ENCODE assay signal across 12 mouse cellular contexts in genomic region chr16:85132182-85132581, GRCm38 (mm10). TPM values are rescaled to one million over a fixed set of nuclear protein-coding genes. Genes with fewer than 3 reads are reported as not detected.
DNase-seq lines count a peak whose midpoint lies in the region; ATAC-seq lines count a peak whose summit lies in the region.
"Had no signal": no experiment of that assay in that cellular context is flagged by ENCODE, and none has a peak within 500 bp of the region (broad histone marks: within the 10 kb centered on the region; RNA-seq: fewer than 3 reads in every experiment).

No protein-coding gene starts in this region.

- H3K4me1 ChIP-seq in kidney, embryonic 15.5 days: peaks cover 64% of the 10 kb centered on the region
- peaks cover 50% of the 10 kb centered on the region for H3K4me1 ChIP-seq in heart, embryonic 15.5 days (replicated peaks)
- peaks cover 38% of the 10 kb centered on the region for H3K4me1 ChIP-seq in intestine, embryonic 16.5 days (ENCODE audit: control insufficient read depth, insufficient read depth, low read length)
- peaks cover 10% of the 10 kb centered on the region; the same call in 1 of the 2 replicates for H3K4me1 ChIP-seq in midbrain, embryonic 16.5 days (ENCODE audit: control insufficient read depth, insufficient read depth, low read length)

- no peak overlapping the region for H3K9ac ChIP-seq in kidney, embryonic 15.5 days
- H3K9ac ChIP-seq in heart, embryonic 15.5 days: no peak overlapping the region
- H3K9ac ChIP-seq in intestine, embryonic 16.5 days (ENCODE audit: low read depth, low read length): 0 out of 2 replicates have a peak overlapping the region, but pooled peaks have one; percentile 14
- no peak overlapping the region for H3K9ac ChIP-seq in midbrain, embryonic 16.5 days (ENCODE audit: low read depth, low read length)
- H3K9ac ChIP-seq: hindbrain, embryonic 12.5 days; limb, embryonic 15.5 days had no signal

- H3K9me3 ChIP-seq in kidney, embryonic 15.5 days (replicated peaks): no peaks in the 10 kb centered on the region
- H3K9me3 ChIP-seq in heart, embryonic 15.5 days (replicated peaks): no peaks in the 10 kb centered on the region
- no peaks in the 10 kb centered on the region for H3K9me3 ChIP-seq in intestine, embryonic 16.5 days (ENCODE audit: control insufficient read depth, low read length)
- no peaks in the 10 kb centered on the region for H3K9me3 ChIP-seq in midbrain, embryonic 16.5 days (replicated peaks; ENCODE audit: control insufficient read depth, low read length, poor library complexity, severe bottlenecking)
- H3K9me3 ChIP-seq: hindbrain, embryonic 12.5 days; limb, embryonic 15.5 days had no signal

- no peak overlapping the region for H3K4me2 ChIP-seq in kidney, embryonic 15.5 days
- H3K4me2 ChIP-seq in heart, embryonic 15.5 days: no peak overlapping the region
- no peak overlapping the region for H3K4me2 ChIP-seq in intestine, embryonic 16.5 days (ENCODE audit: low read depth, low read length)
- H3K4me2 ChIP-seq in midbrain, embryonic 16.5 days (ENCODE audit: low read length): no peak overlapping the region
- H3K4me2 ChIP-seq: hindbrain, embryonic 12.5 days; limb, embryonic 15.5 days had no signal

- peak overlapping the region; percentile 90 for H3K27ac ChIP-seq in kidney, embryonic 15.5 days
- peak overlapping the region; percentile 83 for H3K27ac ChIP-seq in heart, embryonic 15.5 days
- H3K27ac ChIP-seq in intestine, embryonic 16.5 days (ENCODE audit: low read length): peak overlapping the region; percentile 79
- no peak overlapping the region for H3K27ac ChIP-seq in midbrain, embryonic 16.5 days (ENCODE audit: low read length)
- H3K27ac ChIP-seq: hindbrain, embryonic 12.5 days; limb, embryonic 15.5 days had no signal

- DNase-seq in kidney, adult 11 months: no peak
- no peak for DNase-seq in frontal cortex, postnatal 36 days (ENCODE audit: low spot score in 2 of 2)
- DNase-seq: adrenal gland, postnatal 10 days; layer of hippocampus, postnatal 36 days; midbrain, embryonic 14.5 days had no signal

- 86% methylated on average over 5 of the region's 5 CpGs for WGBS in kidney, embryonic 15.5 days
- WGBS in heart, embryonic 15.5 days: 76% methylated on average over 5 of the region's 5 CpGs
- WGBS in intestine, embryonic 16.5 days: 66% methylated on average over 5 of the region's 5 CpGs
- 93% methylated on average over 5 of the region's 5 CpGs for WGBS in midbrain, embryonic 16.5 days

- H3K36me3 ChIP-seq in kidney, embryonic 15.5 days: peaks cover 4% of the 10 kb centered on the region; the same call in 1 of the 2 replicates
- H3K36me3 ChIP-seq in heart, embryonic 15.5 days: no peaks in the 10 kb centered on the region
- H3K36me3 ChIP-seq in intestine, embryonic 16.5 days (ENCODE audit: control insufficient read depth, insufficient read depth, low read length): no peaks in the 10 kb centered on the region
- H3K36me3 ChIP-seq in midbrain, embryonic 16.5 days (ENCODE audit: control insufficient read depth, insufficient read depth, low read length): no peaks in the 10 kb centered on the region
- H3K36me3 ChIP-seq: hindbrain, embryonic 12.5 days; limb, embryonic 15.5 days had no signal

- no peak overlapping the region for H3K4me3 ChIP-seq in kidney, embryonic 15.5 days (replicated peaks)
- H3K4me3 ChIP-seq in heart, embryonic 15.5 days: no peak overlapping the region
- H3K4me3 ChIP-seq in intestine, embryonic 16.5 days (ENCODE audit: low read length): no peak overlapping the region
- no peak overlapping the region for H3K4me3 ChIP-seq in midbrain, embryonic 16.5 days (ENCODE audit: low read depth, low read length)
- H3K4me3 ChIP-seq: hindbrain, embryonic 12.5 days; limb, embryonic 15.5 days had no signal

- no peak for ATAC-seq in kidney, embryonic 15.5 days (replicated peaks; ENCODE audit: low FRiP score)
- no peak for ATAC-seq in heart, embryonic 15.5 days (replicated peaks; ENCODE audit: insufficient number of reproducible peaks, insufficient read depth, low FRiP score, low read depth)
- peak; percentile 14; the same call in 1 of the 2 replicates for ATAC-seq in intestine, embryonic 16.5 days
- ATAC-seq in neutrophil, adult 5-6 weeks (ENCODE audit: extremely low read depth, insufficient number of reproducible peaks, low FRiP score, poor library complexity, severe bottlenecking): peak; percentile 97
- ATAC-seq in midbrain, embryonic 16.5 days: no peak

- H3K27me3 ChIP-seq in kidney, embryonic 15.5 days: no peaks in the 10 kb centered on the region
- no peaks in the 10 kb centered on the region for H3K27me3 ChIP-seq in heart, embryonic 15.5 days
- no peaks in the 10 kb centered on the region for H3K27me3 ChIP-seq in intestine, embryonic 16.5 days (replicated peaks; ENCODE audit: control insufficient read depth, insufficient read depth, low read length)
- no peaks in the 10 kb centered on the region for H3K27me3 ChIP-seq in midbrain, embryonic 16.5 days (ENCODE audit: control insufficient read depth, insufficient read depth, low read depth, low read length)
- H3K27me3 ChIP-seq: hindbrain, embryonic 12.5 days; limb, embryonic 15.5 days had no signal

RNA-seq across cellular contexts. Expression of gene App, which starts 41.4 kb away (rescaled TPM):
- 269 and 292 TPM in 2 replicates for polyA plus RNA-seq in kidney, embryonic 15.5 days (2015; fragmentation: Nextera tagmentation; extraction: Ambion mirVana)
- 169 and 183 TPM in 2 replicates for polyA plus RNA-seq in heart, embryonic 15.5 days (2015; fragmentation: Nextera tagmentation; extraction: Ambion mirVana)
- polyA plus RNA-seq in intestine, embryonic 16.5 days (2015; fragmentation: Nextera tagmentation; extraction: Ambion mirVana): 121 and 125 TPM in 2 replicates
- 130 and 135 TPM in 2 replicates for total RNA-seq in neutrophil, adult 5-6 weeks (2017)
- polyA plus RNA-seq in midbrain, embryonic 16.5 days (2015; fragmentation: Nextera tagmentation; extraction: Ambion mirVana): 436 and 470 TPM in 2 replicates

Comparison
In these comparisons a context has a peak if more than half of its experiments do, and no peak if none do; other contexts are left out.
1. ATAC-seq: peak in intestine, embryonic 16.5 days (single experiment) and neutrophil, adult 5-6 weeks (single experiment); none in kidney, embryonic 15.5 days (single experiment), heart, embryonic 15.5 days (single experiment) and midbrain, embryonic 16.5 days (single experiment).